Mouse (Mus musculus) liver, embryonic 11.5 days (tissue): ENCODE results near the gene Txn1. TPM values are rescaled to one million over a fixed set of nuclear protein-coding genes. Genes with fewer than 3 reads are reported as not detected.

Experiments used
- ATAC-seq: fragments of 200-750 bp; cut with Nextera tagmentation; replicated peaks from 2 replicates; pipeline ENCODE4 v1.8.0; 2017; ENCODE audit warnings: moderate number of reproducible peaks, mild to moderate bottlenecking, moderate TSS enrichment, moderate library complexity; ENCODE audit not compliant: low FRiP score
- DNase-seq: peaks from one replicate; pipeline ENCODE4 v3.0.0-alpha.2; 2017; ENCODE audit warnings: low spot score
- H3K27ac ChIP-seq: fragments of 300-500 bp; sonication (generic); 2 replicates; pipeline ENCODE4 v1.5.1; 2014; ENCODE audit warnings: mild to moderate bottlenecking, low read depth, low read length, control low read depth
- H3K27me3 ChIP-seq: fragments of 300-500 bp; sonication (generic); replicated peaks from 2 replicates; pipeline ENCODE4 v1.6.1; 2014; ENCODE audit warnings: low read length, mixed read lengths; ENCODE audit not compliant: control insufficient read depth, insufficient read depth
- H3K36me3 ChIP-seq: fragments of 300-500 bp; sonication (generic); 2 replicates; pipeline ENCODE4 v1.6.1; 2014; ENCODE audit warnings: mild to moderate bottlenecking, low read length, moderate library complexity, mixed read lengths; ENCODE audit not compliant: control insufficient read depth, insufficient read depth
- H3K4me1 ChIP-seq: fragments of 300-500 bp; sonication (generic); replicated peaks from 2 replicates; pipeline ENCODE4 v1.6.1; 2014; ENCODE audit warnings: low read length, mixed read lengths; ENCODE audit not compliant: control insufficient read depth, insufficient read depth
- H3K4me2 ChIP-seq: fragments of 300-500 bp; sonication (generic); 2 replicates; pipeline ENCODE4 v1.6.1; 2014; ENCODE audit warnings: mild to moderate bottlenecking, control low read depth, moderate library complexity
- H3K4me3 ChIP-seq: fragments of 300-500 bp; sonication (generic); 2 replicates; pipeline ENCODE4 v1.5.1; 2014; ENCODE audit warnings: low read depth, low read length, control low read depth
- H3K9ac ChIP-seq: fragments of 300-500 bp; sonication (generic); 2 replicates; pipeline ENCODE4 v1.6.1; 2014; ENCODE audit warnings: low read depth, low read length, control low read depth
- H3K9me3 ChIP-seq: fragments of 300-500 bp; sonication (generic); 2 replicates; pipeline ENCODE4 v1.6.1; 2016; ENCODE audit warnings: low read length, inconsistent platforms, mixed read lengths; ENCODE audit not compliant: control insufficient read depth
- WGBS: fragments of 180-500 bp; shearing (Covaris S2); extraction: QIAGEN DNeasy Blood & Tissue Kit; methylation state at CpG from one replicate; pipeline ENCODE4 v1.1.7; 2014; 5-methylcytosine and 5-hydroxymethylcytosine counted together
- polyA plus RNA-seq: library from polyadenylated mRNA; unstranded; fragments of >200 nt; fragmentation: Nextera tagmentation; extraction: Ambion mirVana; gene quantifications from 2 replicates; pipeline ENCODE4 v1.2.1, GENCODE M21; 2014

Txn1 gene
- polyA plus RNA-seq, result 367 and 381 TPM in 2 replicates

- Histone ChIP-seq H3K27me3 (no peaks in the 10 kb centered on the region), H3K4me2 (peak within 1 kb of the TSS; percentile 92), H3K36me3 (peaks cover 9% of the 10 kb centered on the region), H3K9me3 (no peaks in the 10 kb centered on the region), H3K9ac (peak within 1 kb of the TSS; percentile 90), H3K27ac (peak within 1 kb of the TSS; percentile 99), H3K4me3 (peak within 1 kb of the TSS; percentile 87), H3K4me1 (peaks cover 18% of the 10 kb centered on the region)
- under 1% methylated on average over 71 of the region's 71 CpGs for WGBS
- ATAC-seq (peak; percentile 97), DNase-seq (peak; percentile 99)
These were observed at the start of gene Txn1 for GRCm38 (mm10) chr4:57956029-57956960. TSS of gene Txn1 (minus strand) at chr4:57956411.

DNA sequence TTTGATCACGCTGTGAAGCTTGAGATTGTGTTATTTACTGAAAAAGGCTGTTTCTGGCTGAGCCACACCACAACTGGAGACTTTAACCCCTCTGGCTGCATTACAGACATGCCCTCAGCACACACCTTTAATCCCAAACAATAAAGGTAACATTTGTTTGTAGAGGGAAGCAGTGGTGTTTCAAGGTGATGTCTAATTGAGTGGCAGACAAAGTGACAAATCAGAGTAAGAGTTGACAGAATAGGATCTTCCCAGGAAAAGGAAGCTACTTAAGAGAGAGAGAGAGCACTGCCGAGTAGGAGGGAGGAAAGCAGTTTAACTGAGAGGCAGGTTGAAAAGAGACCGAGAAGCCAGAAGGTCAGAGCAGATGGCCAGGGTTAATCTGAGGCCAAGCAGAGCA, 47.3 kb upstream of the Txn1 start:
- no peak for ATAC-seq
- no peaks in the 10 kb centered on the region for H3K27me3 ChIP-seq
- no peak for DNase-seq
- H3K27ac ChIP-seq, result no peak overlapping the region
- no peaks in the 10 kb centered on the region for H3K4me1 ChIP-seq
- 61% methylated on average over 3 of the region's 3 CpGs for WGBS
- no peak overlapping the region for H3K4me2 ChIP-seq
- no peaks in the 10 kb centered on the region for H3K36me3 ChIP-seq
- no peak overlapping the region for H3K9ac ChIP-seq
- H3K4me3 ChIP-seq, result no peak overlapping the region
- H3K9me3 ChIP-seq, result no peaks in the 10 kb centered on the region

- H3K4me2 ChIP-seq, result no peak overlapping the region
- no peak overlapping the region for H3K27ac ChIP-seq
- no peaks in the 10 kb centered on the region for H3K4me1 ChIP-seq
- H3K9ac ChIP-seq, result no peak overlapping the region
- H3K9me3 ChIP-seq, result no peaks in the 10 kb centered on the region
- H3K4me3 ChIP-seq, result no peak overlapping the region
- WGBS, result 68% methylated on average over 1 of the region's 1 CpGs
- no peaks in the 10 kb centered on the region for H3K27me3 ChIP-seq
- H3K36me3 ChIP-seq, result no peaks in the 10 kb centered on the region
- DNase-seq, result no peak
- no peak for ATAC-seq
These were observed 35.2 kb upstream of the Txn1 start for GRCm38 (mm10) chr4:57991425-57991824.

DNA sequence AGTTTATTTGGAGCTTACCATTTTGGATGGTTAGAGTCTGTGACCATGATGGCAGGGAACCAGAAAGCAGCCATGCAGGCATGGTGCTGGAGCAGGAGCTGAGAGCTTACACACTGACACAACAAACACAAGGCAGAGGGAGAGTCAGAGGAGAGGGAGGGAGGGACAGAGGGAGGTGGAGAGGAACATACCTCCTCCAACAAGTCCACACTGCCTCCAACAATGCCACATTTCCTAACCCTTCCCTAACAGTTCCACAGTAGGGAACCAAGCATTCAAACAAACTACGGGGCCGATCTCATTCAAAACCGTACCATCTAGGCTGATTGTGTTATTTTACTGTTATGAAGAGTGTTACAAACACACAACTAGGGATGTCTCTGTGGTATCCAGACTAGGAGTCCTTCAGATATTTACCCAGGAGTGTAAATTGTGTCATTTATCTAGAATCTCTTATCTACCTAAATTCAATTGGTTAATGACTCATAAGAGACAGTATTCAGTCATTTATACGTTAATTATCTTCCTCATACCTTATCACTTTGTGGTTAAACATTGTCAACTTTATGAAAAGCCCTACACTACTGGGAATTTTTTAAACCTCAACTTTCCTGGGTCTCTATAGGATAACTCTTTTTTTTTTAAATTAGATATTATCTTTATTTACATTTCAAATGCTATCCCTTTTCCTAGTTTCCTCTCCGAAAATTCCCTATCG, 18.3 kb upstream of the Txn1 start:
- 82% methylated on average over 6 of the region's 6 CpGs for WGBS
- no peak for DNase-seq
- Histone ChIP-seq H3K4me3 (no peak overlapping the region), H3K27me3 (no peaks in the 10 kb centered on the region), H3K9ac (no peak overlapping the region), H3K4me1 (no peaks in the 10 kb centered on the region), H3K36me3 (no peaks in the 10 kb centered on the region), H3K4me2 (no peak overlapping the region), H3K9me3 (no peaks in the 10 kb centered on the region), H3K27ac (no peak overlapping the region)
- ATAC-seq, result no peak

DNA sequence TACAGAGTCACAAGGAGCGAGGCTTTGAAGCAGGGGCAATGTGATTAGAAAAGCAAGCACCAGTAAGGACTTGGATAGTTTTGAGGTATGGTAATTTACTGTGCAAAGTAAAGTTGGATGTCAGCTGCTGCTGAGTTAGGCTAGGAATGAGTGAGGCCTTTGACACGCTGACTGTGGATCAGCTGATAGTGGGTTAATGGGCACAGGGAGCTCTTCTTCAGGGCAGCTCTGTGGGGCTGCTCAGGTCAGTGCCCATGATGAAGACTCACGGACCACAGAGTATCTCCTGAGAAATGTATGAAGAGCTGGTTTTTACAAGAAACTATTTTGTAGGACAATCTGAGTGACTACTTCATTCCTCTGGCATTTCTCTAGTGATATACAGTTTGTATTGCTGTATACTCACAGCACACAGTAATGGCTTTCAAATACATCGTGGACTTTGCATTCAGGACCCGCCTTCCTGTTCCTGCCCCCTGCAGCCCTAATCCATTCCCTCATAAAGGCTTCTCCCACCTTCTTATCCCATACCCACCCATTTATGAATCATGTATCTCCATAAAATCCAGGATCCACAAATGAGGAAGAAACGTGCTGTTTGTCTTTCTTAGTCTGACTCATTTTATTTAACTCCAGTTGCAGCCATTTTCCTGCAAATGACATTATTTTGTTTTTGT, 17.5 kb upstream of the Txn1 start:
- no peak overlapping the region for H3K9ac ChIP-seq
- no peak overlapping the region for H3K4me3 ChIP-seq
- H3K4me1 ChIP-seq, result no peaks in the 10 kb centered on the region
- no peaks in the 10 kb centered on the region for H3K9me3 ChIP-seq
- no peak for ATAC-seq
- WGBS, result 72% methylated on average over 6 of the region's 6 CpGs
- no peak for DNase-seq
- H3K36me3 ChIP-seq, result no peaks in the 10 kb centered on the region
- H3K4me2 ChIP-seq, result no peak overlapping the region
- H3K27me3 ChIP-seq, result no peaks in the 10 kb centered on the region
- no peak overlapping the region for H3K27ac ChIP-seq

DNA sequence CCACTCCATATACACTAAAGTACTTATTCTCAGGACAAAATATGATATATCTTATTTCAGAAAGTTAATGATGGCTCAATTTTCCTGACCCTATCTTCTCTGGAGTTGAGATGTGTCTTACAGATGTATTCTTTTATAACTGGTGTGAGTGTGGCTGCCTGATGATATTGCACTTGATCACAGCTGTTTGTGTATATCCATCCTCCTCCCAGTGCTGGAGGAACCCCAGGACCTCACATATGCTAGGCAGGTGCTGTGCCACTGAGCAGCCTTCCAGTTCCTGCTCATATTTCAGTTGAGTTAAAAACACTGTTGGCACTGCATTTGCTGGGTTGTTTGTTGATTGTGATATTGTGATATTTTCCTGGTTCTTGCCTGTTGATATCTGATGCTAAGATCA, 14.1 kb upstream of the Txn1 start:
- ATAC-seq, result no peak
- Histone ChIP-seq H3K4me2 (no peak overlapping the region), H3K36me3 (no peaks in the 10 kb centered on the region), H3K4me3 (no peak overlapping the region), H3K27me3 (no peaks in the 10 kb centered on the region), H3K4me1 (no peaks in the 10 kb centered on the region), H3K9me3 (no peaks in the 10 kb centered on the region), H3K27ac (no peak overlapping the region), H3K9ac (no peak overlapping the region)
- DNase-seq, result no peak

- Histone ChIP-seq H3K4me1 (no peaks in the 10 kb centered on the region), H3K27me3 (no peaks in the 10 kb centered on the region), H3K9ac (no peak overlapping the region), H3K9me3 (no peaks in the 10 kb centered on the region), H3K36me3 (no peaks in the 10 kb centered on the region), H3K4me2 (no peak overlapping the region), H3K27ac (no peak overlapping the region), H3K4me3 (no peak overlapping the region)
- no peak for DNase-seq
- 64% methylated on average over 3 of the region's 3 CpGs for WGBS
- ATAC-seq, result no peak
These were observed 11.0 kb upstream of the Txn1 start for GRCm38 (mm10) chr4:57967195-57967594.

DNA sequence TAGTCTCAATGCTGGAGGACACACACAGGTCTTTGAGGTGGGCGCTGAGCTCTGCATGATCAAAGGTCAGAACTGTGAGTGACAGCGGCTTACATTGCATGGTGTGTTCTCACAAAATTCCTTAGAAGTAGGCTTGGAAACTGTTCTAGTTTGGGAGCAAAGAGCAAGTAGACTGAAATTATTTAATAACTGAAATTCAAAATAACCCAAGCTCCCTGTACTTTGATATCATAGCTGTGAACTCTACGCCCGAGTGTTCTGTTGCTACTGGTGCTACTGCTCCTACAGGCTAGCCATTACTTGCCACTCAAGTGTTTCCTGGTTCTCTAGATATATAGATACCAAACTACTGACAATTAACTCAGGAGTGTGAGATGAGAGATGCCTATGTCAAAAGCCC, 9.3 kb upstream of the Txn1 start:
- H3K27me3 ChIP-seq, result no peaks in the 10 kb centered on the region
- 84% methylated on average over 4 of the region's 4 CpGs for WGBS
- DNase-seq, result no peak
- no peak overlapping the region for H3K9ac ChIP-seq
- no peaks in the 10 kb centered on the region for H3K36me3 ChIP-seq
- H3K4me1 ChIP-seq, result no peaks in the 10 kb centered on the region
- H3K4me3 ChIP-seq, result no peak overlapping the region
- H3K4me2 ChIP-seq, result no peak overlapping the region
- no peaks in the 10 kb centered on the region for H3K9me3 ChIP-seq
- no peak for ATAC-seq
- no peak overlapping the region for H3K27ac ChIP-seq
